Mouse (Mus musculus) intestine, postnatal 0 days (tissue): ENCODE measurements around the gene Srpk2. TPM values are rescaled to one million over a fixed set of nuclear protein-coding genes. Genes with fewer than 3 reads are reported as not detected.

Experiments
- ATAC-seq: fragments of 200-750 bp; cut with Nextera tagmentation; 2 replicates; pipeline ENCODE4 v1.8.0; 2017; ENCODE audit warnings: mild to moderate bottlenecking, moderate TSS enrichment, moderate library complexity
- H3K27ac ChIP-seq: fragments of 300-500 bp; sonication (generic); 2 replicates; pipeline ENCODE4 v1.5.1; 2014; ENCODE audit warnings: mild to moderate bottlenecking, low read depth, low read length, moderate library complexity
- H3K27me3 ChIP-seq: fragments of 300-500 bp; sonication (generic); replicated peaks from 2 replicates; pipeline ENCODE4 v1.6.1; 2014; ENCODE audit warnings: low read length, mixed read lengths; ENCODE audit not compliant: control insufficient read depth, insufficient read depth
- H3K36me3 ChIP-seq: fragments of 300-500 bp; sonication (generic); 2 replicates; pipeline ENCODE4 v1.6.1; 2014; ENCODE audit warnings: mild to moderate bottlenecking, moderate library complexity; ENCODE audit not compliant: control insufficient read depth, insufficient read depth
- H3K4me1 ChIP-seq: fragments of 300-500 bp; sonication (generic); replicated peaks from 2 replicates; pipeline ENCODE4 v1.6.1; 2014; ENCODE audit warnings: antibody characterized with exemption, low read length, mixed read lengths; ENCODE audit not compliant: control insufficient read depth, insufficient read depth
- H3K4me2 ChIP-seq: fragments of 300-500 bp; sonication (generic); replicated peaks from 2 replicates; pipeline ENCODE4 v1.6.1; 2014; ENCODE audit warnings: low read depth, mild to moderate bottlenecking, moderate library complexity
- H3K4me3 ChIP-seq: fragments of 300-500 bp; sonication (generic); 2 replicates; pipeline ENCODE4 v1.5.1; 2014; ENCODE audit warnings: low read depth, low read length
- H3K9ac ChIP-seq: fragments of 300-500 bp; sonication (generic); 2 replicates; pipeline ENCODE4 v1.6.1; 2014; ENCODE audit warnings: mild to moderate bottlenecking, low read depth, low read length
- H3K9me3 ChIP-seq: fragments of 300-500 bp; sonication (generic); 2 replicates; pipeline ENCODE4 v1.6.1; 2016; ENCODE audit warnings: mixed run types; ENCODE audit not compliant: control insufficient read depth
- CTCF ChIP-seq: sonication (generic); IDR thresholded peaks from 2 replicates; pipeline ENCODE4 v1.5.1; 2016; ENCODE audit warnings: low read depth, mild to moderate bottlenecking, control low read depth, antibody characterized with exemption, moderate library complexity
- WGBS: fragments of 180-500 bp; shearing (Covaris S2); extraction: QIAGEN DNeasy Blood & Tissue Kit; methylation state at CpG from one replicate; pipeline ENCODE4 v1.1.7; 2014; 5-methylcytosine and 5-hydroxymethylcytosine counted together
- polyA plus RNA-seq: library from polyadenylated mRNA; unstranded; fragments of >200 nt; fragmentation: Nextera tagmentation; extraction: Ambion mirVana; gene quantifications from 2 replicates; pipeline ENCODE4 v1.2.1, GENCODE M21; 2015

The Srpk2 gene
- polyA plus RNA-seq, 1 experiment from 2014 or later: 21.3 TPM

GRCm38 (mm10) chr5:23519679-23520078 lies 164.7 kb downstream of the Srpk2 start:
- Histone ChIP-seq H3K4me1 (no peaks in the 10 kb centered on the region), H3K27me3 (no peaks in the 10 kb centered on the region), H3K9me3 (no peaks in the 10 kb centered on the region), H3K9ac (no peak overlapping the region), H3K4me2 (no peak overlapping the region), H3K4me3 (no peak overlapping the region), H3K36me3 (peaks cover 53% of the 10 kb centered on the region), H3K27ac (no peak overlapping the region)
- WGBS: 91% methylated on average over 3 of the region's 3 CpGs
- no peak for ATAC-seq
- TF ChIP-seq CTCF: no peak

- Histone ChIP-seq H3K27ac (peak overlapping the region; percentile 21), H3K27me3 (no peaks in the 10 kb centered on the region), H3K4me2 (no peak overlapping the region), H3K4me1 (no peaks in the 10 kb centered on the region), H3K9ac (no peak overlapping the region), H3K9me3 (no peaks in the 10 kb centered on the region), H3K36me3 (peaks cover 50% of the 10 kb centered on the region), H3K4me3 (no peak overlapping the region)
- WGBS: 30% methylated on average over 3 of the region's 3 CpGs
- TF ChIP-seq CTCF: no peak
- ATAC-seq: peak; percentile 94
These were observed 165.7 kb downstream of the Srpk2 start for GRCm38 (mm10) chr5:23518673-23519072.

- H3K9me3 ChIP-seq: no peaks in the 10 kb centered on the region
- no peak for ATAC-seq
- H3K27me3 ChIP-seq: no peaks in the 10 kb centered on the region
- H3K27ac ChIP-seq: no peak overlapping the region
- H3K4me3 ChIP-seq: no peak overlapping the region
- no peak overlapping the region for H3K4me2 ChIP-seq
- H3K9ac ChIP-seq: no peak overlapping the region
- no peaks in the 10 kb centered on the region for H3K4me1 ChIP-seq
- TF ChIP-seq CTCF: no peak
- 90% methylated on average over 4 of the region's 4 CpGs for WGBS
- H3K36me3 ChIP-seq: peaks cover 56% of the 10 kb centered on the region
These were observed 166.6 kb downstream of the Srpk2 start for GRCm38 (mm10) chr5:23517839-23518238.

- Histone ChIP-seq H3K27me3 (no peaks in the 10 kb centered on the region), H3K9me3 (no peaks in the 10 kb centered on the region), H3K27ac (no peak overlapping the region), H3K4me3 (no peak overlapping the region), H3K4me2 (no peak overlapping the region), H3K36me3 (peaks cover 52% of the 10 kb centered on the region), H3K9ac (no peak overlapping the region), H3K4me1 (no peaks in the 10 kb centered on the region)
- no peak for TF ChIP-seq CTCF
- ATAC-seq: no peak
- WGBS: 95% methylated on average over 3 of the region's 3 CpGs
These were observed 167.5 kb downstream of the Srpk2 start for GRCm38 (mm10) chr5:23516962-23517361.

- Histone ChIP-seq H3K9ac (no peak overlapping the region), H3K27ac (no peak overlapping the region), H3K4me3 (no peak overlapping the region), H3K9me3 (no peaks in the 10 kb centered on the region), H3K36me3 (peaks cover 37% of the 10 kb centered on the region), H3K4me1 (no peaks in the 10 kb centered on the region), H3K4me2 (no peak overlapping the region), H3K27me3 (no peaks in the 10 kb centered on the region)
- WGBS: 92% methylated on average over 10 of the region's 10 CpGs
- no peak for TF ChIP-seq CTCF
- no peak for ATAC-seq
These were observed 169.4 kb downstream of the Srpk2 start for GRCm38 (mm10) chr5:23515038-23515437.

- peaks cover 37% of the 10 kb centered on the region for H3K36me3 ChIP-seq
- no peak overlapping the region for H3K27ac ChIP-seq
- no peak overlapping the region for H3K4me3 ChIP-seq
- WGBS: 83% methylated on average over 13 of the region's 13 CpGs
- no peaks in the 10 kb centered on the region for H3K27me3 ChIP-seq
- TF ChIP-seq CTCF: no peak
- H3K4me1 ChIP-seq: no peaks in the 10 kb centered on the region
- no peak overlapping the region for H3K4me2 ChIP-seq
- ATAC-seq: peak; percentile 63
- no peaks in the 10 kb centered on the region for H3K9me3 ChIP-seq
- H3K9ac ChIP-seq: no peak overlapping the region
These were observed 170.9 kb downstream of the Srpk2 start for GRCm38 (mm10) chr5:23513468-23513867.

GRCm38 (mm10) chr5:23512556-23512955 lies 171.9 kb downstream of the Srpk2 start:
- H3K27me3 ChIP-seq: no peaks in the 10 kb centered on the region
- no peaks in the 10 kb centered on the region for H3K9me3 ChIP-seq
- no peak overlapping the region for H3K9ac ChIP-seq
- H3K4me1 ChIP-seq: no peaks in the 10 kb centered on the region
- H3K4me3 ChIP-seq: no peak overlapping the region
- no peak for ATAC-seq
- H3K27ac ChIP-seq: no peak overlapping the region
- TF ChIP-seq CTCF: no peak
- 82% methylated on average over 7 of the region's 7 CpGs for WGBS
- peaks cover 34% of the 10 kb centered on the region for H3K36me3 ChIP-seq
- no peak overlapping the region for H3K4me2 ChIP-seq
